Mouse (Mus musculus) thymus, adult 18-20 months (tissue): ENCODE data around the gene Ythdf2.

Experiments used
- DNase-seq, 2 experiments: peaks; one replicate each; pipeline ENCODE4 v3.0.0; 2022; ENCODE audit warnings: mixed read lengths in 2 of 2

Gene Ythdf2

GRCm38 (mm10) chr4:132209299-132209698 lies 2.8 kb downstream of the Ythdf2 start:
- no peak for DNase-seq

- no peak for DNase-seq
Observed at GRCm38 (mm10) chr4:132207280-132207679, 4.8 kb downstream of the Ythdf2 start.

DNA sequence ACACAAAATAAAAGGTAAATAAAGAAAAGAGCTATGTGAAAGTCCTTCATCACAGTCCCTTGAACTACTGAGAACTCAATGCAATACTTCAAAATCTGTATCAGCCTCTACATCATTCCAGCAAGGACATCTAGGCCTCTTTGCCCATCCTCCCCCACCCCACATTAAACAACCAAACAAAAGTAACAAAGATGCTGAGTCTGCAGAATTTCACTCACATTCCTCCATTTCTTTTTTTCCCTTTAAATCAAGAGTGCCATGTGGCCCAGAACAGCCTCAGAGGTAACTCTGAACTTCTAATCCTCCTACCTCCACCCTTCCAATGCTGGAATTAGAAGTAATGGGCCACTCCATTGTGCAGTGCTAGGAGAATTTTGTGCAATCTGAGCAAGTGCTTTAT lies 13.3 kb downstream of the Ythdf2 start:
- DNase-seq = no peak

GRCm38 (mm10) chr4:132198285-132198712 lies 13.8 kb downstream of the Ythdf2 start:
- DNase-seq = no peak

DNA sequence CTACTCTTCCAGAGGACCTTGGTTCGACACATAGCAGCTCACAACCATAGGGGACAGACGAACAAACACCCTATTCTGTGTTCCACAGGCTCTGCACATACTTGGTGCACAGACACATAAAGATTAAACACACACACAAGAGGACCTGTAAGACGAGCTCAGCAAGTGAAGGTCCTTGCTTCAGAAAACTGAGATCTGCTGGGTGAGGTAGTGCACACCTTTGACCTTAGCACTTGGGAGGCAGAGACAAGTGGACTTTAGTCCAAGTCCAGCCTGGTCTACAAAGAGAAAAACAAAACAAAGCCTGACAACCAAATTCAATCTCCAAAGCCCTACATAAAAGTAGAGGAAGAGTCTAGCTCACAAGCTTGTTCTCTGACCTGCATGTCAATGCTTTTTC lies 17.1 kb downstream of the Ythdf2 start:
- DNase-seq = no peak

GRCm38 (mm10) chr4:132194373-132194772 lies 17.7 kb downstream of the Ythdf2 start:
- no peak for DNase-seq

DNA sequence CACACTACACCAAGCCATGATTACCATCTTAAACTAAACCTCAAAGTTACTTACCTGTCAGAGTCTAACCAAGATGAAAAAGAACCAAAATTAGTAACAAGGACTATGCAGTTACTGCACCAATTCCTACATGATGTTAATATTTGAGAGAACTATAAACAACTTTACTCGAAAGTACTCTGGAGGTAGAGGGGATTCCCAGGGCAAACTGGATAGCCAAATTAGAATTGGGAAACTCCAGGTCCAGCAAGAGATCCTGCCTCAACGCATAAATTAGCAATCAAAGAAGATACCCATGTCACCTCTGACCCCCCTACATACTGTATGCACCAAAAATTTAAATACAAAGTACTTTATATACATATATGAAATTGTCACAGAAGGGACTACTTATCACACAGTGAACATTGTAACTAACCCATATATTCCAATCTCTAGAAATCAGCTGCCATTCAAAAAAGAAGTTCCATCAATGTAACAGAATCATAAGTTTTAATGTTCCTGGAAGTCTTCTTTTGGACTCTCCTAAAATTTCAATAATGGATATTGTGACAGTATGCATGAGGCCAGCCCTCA lies 24.2 kb downstream of the Ythdf2 start:
- no peak for DNase-seq

- DNase-seq = no peak
Observed at GRCm38 (mm10) chr4:132183162-132183561, 28.9 kb downstream of the Ythdf2 start.

- DNase-seq = no peak
Observed at GRCm38 (mm10) chr4:132181721-132182658, 30.1 kb downstream of the Ythdf2 start.

GRCm38 (mm10) chr4:132180710-132181109 lies 31.4 kb downstream of the Ythdf2 start:
- no peak for DNase-seq

DNA sequence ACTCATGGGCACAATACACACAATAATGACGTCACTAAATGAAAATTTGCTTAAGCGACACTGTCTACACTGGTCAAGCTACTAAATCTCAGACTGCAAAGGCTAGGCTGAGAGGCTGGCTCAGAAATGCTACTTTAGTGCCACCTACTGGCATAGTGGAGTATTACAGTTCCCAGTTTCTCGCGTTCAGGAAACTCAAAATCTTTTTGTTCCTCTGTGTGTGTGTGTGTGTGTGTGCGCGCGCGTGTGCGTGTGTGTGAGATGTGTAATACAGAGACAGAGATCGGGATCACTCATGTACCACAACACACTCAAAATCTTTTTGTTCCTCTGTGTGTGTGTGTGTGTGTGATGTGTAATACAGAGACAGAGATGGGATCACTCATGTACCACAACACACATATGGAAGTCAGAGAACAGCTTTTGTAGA lies 33.5 kb downstream of the Ythdf2 start:
- DNase-seq = peak in 1 of 2 experiments; percentile 6

DNA sequence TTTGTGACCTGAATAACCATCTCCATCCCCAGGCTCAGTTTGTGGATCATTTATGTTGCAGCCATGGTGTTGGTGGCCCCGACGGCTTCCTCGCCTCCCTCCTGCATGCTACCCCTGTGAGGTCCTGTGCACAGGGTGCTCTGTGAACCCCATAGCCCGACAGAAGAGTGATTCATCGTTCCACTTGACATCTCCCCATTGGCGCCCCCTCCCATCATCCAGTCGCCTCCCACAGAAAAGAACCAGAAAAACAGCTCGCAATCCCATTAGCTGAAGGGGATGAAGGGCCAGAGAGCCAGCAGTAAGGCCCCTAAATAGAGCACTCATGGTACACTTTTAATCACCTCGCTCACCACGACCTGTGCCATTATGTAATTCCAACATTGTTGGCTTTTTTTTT lies 35.6 kb downstream of the Ythdf2 start:
- DNase-seq = no peak

DNA sequence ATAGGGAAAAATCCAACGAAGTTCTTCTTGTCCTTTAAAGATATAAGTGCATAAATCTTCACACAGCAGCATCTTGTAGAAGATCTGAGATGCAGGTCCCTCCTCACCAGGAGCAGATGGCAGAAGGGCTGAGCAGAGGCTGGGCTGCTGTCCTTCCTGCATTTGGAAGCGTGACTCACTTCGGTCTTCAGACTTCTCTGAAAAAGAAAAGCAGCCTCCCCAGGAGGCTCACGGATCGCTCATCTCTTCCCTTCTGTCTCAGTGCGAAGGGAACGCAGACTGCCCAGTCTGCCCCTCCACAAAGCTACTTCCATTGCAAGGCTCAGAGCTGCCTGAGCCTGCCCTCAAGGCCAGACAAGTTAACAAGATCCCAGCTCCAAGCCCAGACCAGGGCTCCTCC lies 41.2 kb downstream of the Ythdf2 start:
- no peak for DNase-seq

- DNase-seq = no peak
Observed at GRCm38 (mm10) chr4:132169761-132170160, 42.3 kb downstream of the Ythdf2 start.

DNA sequence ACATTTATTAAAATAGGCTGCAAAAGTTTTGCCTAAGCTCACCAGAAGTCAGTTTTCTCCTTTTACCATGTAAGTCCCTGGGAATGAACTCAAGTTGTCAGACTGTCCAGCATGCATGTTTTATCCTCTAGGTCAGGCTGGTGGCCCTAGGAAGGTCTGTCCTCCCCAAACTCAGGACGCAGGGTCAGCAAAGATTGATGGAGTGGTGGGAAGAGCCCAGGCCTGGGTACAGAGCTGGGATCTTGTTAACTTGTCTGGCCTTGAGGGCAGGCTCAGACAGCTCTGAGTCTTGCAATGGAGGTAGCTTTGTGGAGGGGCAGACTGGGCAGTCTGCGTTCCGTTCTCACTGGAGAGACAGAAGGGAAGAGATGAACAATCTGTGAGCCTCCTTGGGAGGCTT lies 42.8 kb downstream of the Ythdf2 start:
- no peak for DNase-seq

GRCm38 (mm10) chr4:132167436-132167835 lies 44.7 kb downstream of the Ythdf2 start:
- DNase-seq = no peak

DNA sequence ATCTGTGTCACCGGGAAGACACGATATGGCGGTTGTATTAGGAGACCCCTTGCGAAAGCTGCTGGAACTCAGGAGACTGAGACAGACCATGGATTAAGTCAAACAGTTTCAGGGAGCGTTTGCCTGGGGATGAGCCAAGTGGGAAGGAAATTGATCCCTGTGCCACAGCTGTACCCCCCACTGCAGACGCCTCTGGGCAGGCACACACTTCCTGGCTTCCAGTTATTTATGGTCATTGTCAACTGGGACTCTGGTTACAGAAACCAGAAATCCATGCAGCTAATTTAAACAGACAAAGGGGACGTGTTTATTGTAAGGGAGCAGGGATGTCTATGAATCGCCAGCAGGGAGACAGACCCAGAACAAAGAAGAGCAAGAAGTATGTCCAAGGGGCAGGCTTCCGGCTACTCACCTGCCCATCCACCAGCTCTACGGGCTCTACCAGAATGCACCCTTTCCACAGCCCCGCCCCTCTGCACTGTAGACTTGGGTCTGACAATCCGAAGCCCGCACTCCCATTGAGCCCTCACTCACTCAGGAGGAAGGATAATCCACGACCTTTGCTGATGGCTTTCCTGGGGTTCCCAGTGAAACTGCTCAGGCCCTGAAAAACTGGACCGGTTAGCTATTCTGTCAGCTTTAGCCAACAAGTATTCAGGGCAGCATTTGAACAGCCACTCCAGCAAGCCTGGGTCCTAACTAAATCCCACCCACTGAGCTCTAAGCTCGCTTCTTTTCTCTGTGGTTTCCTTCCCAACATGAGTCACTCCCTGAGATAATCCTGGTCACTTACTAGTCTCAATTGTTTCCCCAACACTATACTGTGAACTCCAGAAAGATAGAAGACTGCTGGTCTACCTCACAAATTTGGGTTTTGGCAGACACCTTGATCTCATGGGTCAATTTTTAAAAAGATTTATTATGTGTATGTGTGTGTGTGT lies 45.5 kb downstream of the Ythdf2 start:
- no peak for DNase-seq

DNA sequence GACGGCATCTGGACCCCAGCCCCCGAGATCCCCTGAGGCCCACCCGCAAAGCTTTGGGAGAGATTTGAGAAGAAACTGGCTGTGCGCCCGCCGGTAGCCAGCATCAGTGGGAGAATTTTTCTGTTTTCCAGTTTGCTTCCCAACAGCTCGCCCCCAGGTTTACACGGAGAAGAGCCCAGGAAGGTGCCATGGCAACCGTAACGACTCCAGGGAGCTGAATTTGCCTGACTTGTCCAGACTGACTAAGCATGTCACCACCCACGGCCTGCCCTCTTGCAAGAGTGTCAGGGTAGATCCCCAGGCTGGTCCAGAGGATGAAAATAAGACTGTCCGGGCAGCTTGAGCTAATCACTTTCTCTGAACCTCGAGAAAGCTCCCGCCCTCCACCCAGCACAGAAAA lies 46.4 kb downstream of the Ythdf2 start:
- no peak for DNase-seq

- no peak for DNase-seq
Observed at GRCm38 (mm10) chr4:132156941-132157622, 55.0 kb downstream of the Ythdf2 start.

- no peak for DNase-seq
Observed at GRCm38 (mm10) chr4:132154877-132155670, 57.0 kb downstream of the Ythdf2 start.

GRCm38 (mm10) chr4:132151673-132152072 lies 60.4 kb downstream of the Ythdf2 start:
- no peak for DNase-seq

GRCm38 (mm10) chr4:132146201-132146600 lies 65.9 kb downstream of the Ythdf2 start:
- no peak for DNase-seq
